Mouse (Mus musculus) intestine, postnatal 0 days (tissue): ENCODE data around the gene Camsap2. TPM values are rescaled to one million over a fixed set of nuclear protein-coding genes. Genes with fewer than 3 reads are reported as not detected.

Source experiments
- ATAC-seq: fragments of 200-750 bp; cut with Nextera tagmentation; 2 replicates; pipeline ENCODE4 v1.8.0; 2017; ENCODE audit warnings: mild to moderate bottlenecking, moderate TSS enrichment, moderate library complexity
- H3K27ac ChIP-seq: fragments of 300-500 bp; sonication (generic); 2 replicates; pipeline ENCODE4 v1.5.1; 2014; ENCODE audit warnings: mild to moderate bottlenecking, low read depth, low read length, moderate library complexity
- H3K27me3 ChIP-seq: fragments of 300-500 bp; sonication (generic); replicated peaks from 2 replicates; pipeline ENCODE4 v1.6.1; 2014; ENCODE audit warnings: low read length, mixed read lengths; ENCODE audit not compliant: control insufficient read depth, insufficient read depth
- H3K36me3 ChIP-seq: fragments of 300-500 bp; sonication (generic); 2 replicates; pipeline ENCODE4 v1.6.1; 2014; ENCODE audit warnings: mild to moderate bottlenecking, moderate library complexity; ENCODE audit not compliant: control insufficient read depth, insufficient read depth
- H3K4me1 ChIP-seq: fragments of 300-500 bp; sonication (generic); replicated peaks from 2 replicates; pipeline ENCODE4 v1.6.1; 2014; ENCODE audit warnings: antibody characterized with exemption, low read length, mixed read lengths; ENCODE audit not compliant: control insufficient read depth, insufficient read depth
- H3K4me2 ChIP-seq: fragments of 300-500 bp; sonication (generic); replicated peaks from 2 replicates; pipeline ENCODE4 v1.6.1; 2014; ENCODE audit warnings: low read depth, mild to moderate bottlenecking, moderate library complexity
- H3K4me3 ChIP-seq: fragments of 300-500 bp; sonication (generic); 2 replicates; pipeline ENCODE4 v1.5.1; 2014; ENCODE audit warnings: low read depth, low read length
- H3K9ac ChIP-seq: fragments of 300-500 bp; sonication (generic); 2 replicates; pipeline ENCODE4 v1.6.1; 2014; ENCODE audit warnings: mild to moderate bottlenecking, low read depth, low read length
- H3K9me3 ChIP-seq: fragments of 300-500 bp; sonication (generic); 2 replicates; pipeline ENCODE4 v1.6.1; 2016; ENCODE audit warnings: mixed run types; ENCODE audit not compliant: control insufficient read depth
- CTCF ChIP-seq: sonication (generic); IDR thresholded peaks from 2 replicates; pipeline ENCODE4 v1.5.1; 2016; ENCODE audit warnings: low read depth, mild to moderate bottlenecking, control low read depth, antibody characterized with exemption, moderate library complexity
- WGBS: fragments of 180-500 bp; shearing (Covaris S2); extraction: QIAGEN DNeasy Blood & Tissue Kit; methylation state at CpG from one replicate; pipeline ENCODE4 v1.1.7; 2014; 5-methylcytosine and 5-hydroxymethylcytosine counted together
- polyA plus RNA-seq: library from polyadenylated mRNA; unstranded; fragments of >200 nt; fragmentation: Nextera tagmentation; extraction: Ambion mirVana; gene quantifications from 2 replicates; pipeline ENCODE4 v1.2.1, GENCODE M21; 2015

The Camsap2 gene
- polyA plus RNA-seq, 1 experiment from 2014 or later: 3.3 TPM

DNA sequence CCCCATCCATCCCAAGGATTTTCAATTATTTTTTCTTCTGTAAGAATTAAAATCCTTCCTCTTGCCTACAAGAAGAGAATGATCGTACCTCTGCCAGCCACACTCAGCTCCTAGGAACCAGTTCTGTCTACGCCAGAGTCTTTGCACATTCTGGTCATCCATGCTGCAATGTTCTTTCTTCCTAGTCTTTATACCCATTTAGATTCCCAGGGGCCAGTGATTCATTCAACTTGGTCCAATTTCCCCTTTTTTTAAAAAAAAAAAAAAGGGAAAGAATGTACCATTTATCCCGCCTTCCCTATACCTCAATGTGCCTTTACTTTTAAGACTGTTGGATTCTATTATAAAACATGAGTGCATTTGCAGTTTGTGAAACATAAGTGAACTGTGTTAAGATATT lies 12.4 kb downstream of the Camsap2 start:
- Histone ChIP-seq H3K27ac (no peak overlapping the region), H3K4me1 (no peaks in the 10 kb centered on the region), H3K4me2 (no peak overlapping the region), H3K9me3 (no peaks in the 10 kb centered on the region), H3K4me3 (no peak overlapping the region), H3K36me3 (no peaks in the 10 kb centered on the region), H3K9ac (no peak overlapping the region), H3K27me3 (no peaks in the 10 kb centered on the region)
- WGBS: 97% methylated on average over 3 of the region's 3 CpGs
- TF ChIP-seq CTCF: no peak
- no peak for ATAC-seq

DNA sequence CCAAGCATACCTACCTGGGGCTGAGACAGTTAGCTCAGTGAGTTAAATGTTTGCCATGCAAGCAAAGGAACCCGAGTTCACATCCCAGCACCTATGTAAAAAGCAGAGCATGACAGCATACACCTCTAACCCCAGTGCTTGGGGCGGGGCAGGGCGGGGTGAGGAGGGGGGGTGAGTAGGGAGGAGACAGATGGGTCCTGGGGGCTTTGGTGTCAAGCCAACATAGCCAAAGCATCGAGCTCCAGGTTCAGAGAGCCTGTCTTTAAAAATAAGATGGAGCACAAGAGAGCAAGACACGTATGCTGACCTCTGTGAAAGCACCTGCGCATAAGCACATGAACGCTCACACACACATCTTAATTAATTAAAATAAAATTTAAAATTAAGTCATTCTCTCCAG lies 12.8 kb downstream of the Camsap2 start:
- no peak overlapping the region for H3K4me3 ChIP-seq
- WGBS: 85% methylated on average over 7 of the region's 7 CpGs
- no peaks in the 10 kb centered on the region for H3K9me3 ChIP-seq
- no peaks in the 10 kb centered on the region for H3K27me3 ChIP-seq
- no peak for ATAC-seq
- no peaks in the 10 kb centered on the region for H3K36me3 ChIP-seq
- no peak overlapping the region for H3K27ac ChIP-seq
- no peak for TF ChIP-seq CTCF
- H3K4me2 ChIP-seq: no peak overlapping the region
- no peak overlapping the region for H3K9ac ChIP-seq
- no peaks in the 10 kb centered on the region for H3K4me1 ChIP-seq

DNA sequence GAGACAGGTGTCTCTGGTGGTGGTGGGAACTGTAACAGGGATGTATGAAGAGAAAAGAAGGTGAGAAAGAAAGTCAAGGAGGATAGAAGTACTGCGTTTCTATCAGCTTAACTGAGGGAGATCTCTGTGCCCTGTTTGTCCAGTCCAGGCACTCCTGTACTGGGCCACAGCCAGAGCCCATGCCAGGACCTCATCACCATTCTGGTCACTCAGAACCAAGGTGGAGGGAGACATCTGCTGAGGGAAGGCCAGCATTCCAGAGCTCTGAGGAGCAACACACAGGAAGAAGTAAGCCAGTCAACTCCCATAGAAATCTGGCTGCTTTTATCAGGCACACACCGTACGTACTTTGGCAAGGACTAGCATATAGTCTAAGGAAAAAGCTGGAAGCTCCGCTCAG lies 14.1 kb downstream of the Camsap2 start:
- WGBS: 94% methylated on average over 4 of the region's 4 CpGs
- no peak for TF ChIP-seq CTCF
- Histone ChIP-seq H3K9me3 (no peaks in the 10 kb centered on the region), H3K36me3 (no peaks in the 10 kb centered on the region), H3K4me1 (no peaks in the 10 kb centered on the region), H3K27me3 (no peaks in the 10 kb centered on the region), H3K27ac (no peak overlapping the region), H3K9ac (no peak overlapping the region), H3K4me2 (no peak overlapping the region), H3K4me3 (no peak overlapping the region)
- ATAC-seq: no peak

DNA sequence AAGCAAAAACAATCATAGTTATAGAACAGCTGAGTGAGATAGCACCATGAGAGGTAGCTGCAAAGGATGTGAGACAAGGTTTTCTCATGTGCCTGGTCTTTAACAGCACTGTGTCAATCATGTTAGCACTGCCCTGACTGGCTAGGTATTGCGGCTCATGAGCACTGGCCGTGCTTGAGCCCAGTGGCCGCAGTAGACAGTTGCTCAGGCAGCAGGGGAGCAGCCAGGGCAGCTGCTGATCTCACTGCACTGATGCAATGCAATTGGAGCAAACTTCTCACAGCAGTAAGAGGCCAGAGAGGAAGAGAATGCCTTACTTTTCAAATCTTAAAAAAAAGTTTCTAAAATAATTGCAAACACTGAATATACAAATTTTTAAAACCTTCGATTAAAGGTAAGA lies 16.5 kb downstream of the Camsap2 start:
- H3K4me3 ChIP-seq: no peak overlapping the region
- no peak overlapping the region for H3K27ac ChIP-seq
- H3K9me3 ChIP-seq: no peaks in the 10 kb centered on the region
- H3K36me3 ChIP-seq: no peaks in the 10 kb centered on the region
- 90% methylated on average over 4 of the region's 4 CpGs for WGBS
- H3K27me3 ChIP-seq: no peaks in the 10 kb centered on the region
- no peak overlapping the region for H3K4me2 ChIP-seq
- ATAC-seq: no peak
- H3K9ac ChIP-seq: no peak overlapping the region
- H3K4me1 ChIP-seq: no peaks in the 10 kb centered on the region; the same call in 1 of the 2 replicates
- no peak for TF ChIP-seq CTCF

DNA sequence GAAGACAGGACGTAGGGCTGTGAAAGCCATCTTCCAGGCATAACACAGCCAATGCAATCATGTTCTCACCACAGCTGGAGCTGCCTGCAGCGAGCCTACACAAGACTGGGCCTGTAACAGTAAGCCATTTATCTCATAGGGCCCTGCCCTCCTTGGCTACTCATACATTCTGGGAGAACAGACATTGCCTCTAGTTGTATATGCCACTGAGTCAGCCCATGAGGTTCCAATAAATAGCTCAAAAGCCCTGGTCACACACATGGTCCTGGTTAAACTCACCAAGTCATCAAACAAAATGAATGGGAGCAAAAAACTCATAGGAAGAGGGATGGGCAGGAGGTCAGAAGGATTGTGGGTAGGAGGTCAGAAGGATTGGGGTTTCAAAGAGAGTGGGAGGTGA lies 17.3 kb downstream of the Camsap2 start:
- H3K27ac ChIP-seq: no peak overlapping the region
- TF ChIP-seq CTCF: no peak
- H3K4me3 ChIP-seq: no peak overlapping the region
- H3K27me3 ChIP-seq: no peaks in the 10 kb centered on the region
- no peak for ATAC-seq
- H3K4me1 ChIP-seq: no peaks in the 10 kb centered on the region; the same call in 1 of the 2 replicates
- 66% methylated on average over 2 of the region's 2 CpGs for WGBS
- 0 out of 2 replicates have a peak, but pooled peaks cover 3% of the 10 kb centered on the region for H3K36me3 ChIP-seq
- H3K4me2 ChIP-seq: no peak overlapping the region
- H3K9me3 ChIP-seq: no peaks in the 10 kb centered on the region
- H3K9ac ChIP-seq: no peak overlapping the region

DNA sequence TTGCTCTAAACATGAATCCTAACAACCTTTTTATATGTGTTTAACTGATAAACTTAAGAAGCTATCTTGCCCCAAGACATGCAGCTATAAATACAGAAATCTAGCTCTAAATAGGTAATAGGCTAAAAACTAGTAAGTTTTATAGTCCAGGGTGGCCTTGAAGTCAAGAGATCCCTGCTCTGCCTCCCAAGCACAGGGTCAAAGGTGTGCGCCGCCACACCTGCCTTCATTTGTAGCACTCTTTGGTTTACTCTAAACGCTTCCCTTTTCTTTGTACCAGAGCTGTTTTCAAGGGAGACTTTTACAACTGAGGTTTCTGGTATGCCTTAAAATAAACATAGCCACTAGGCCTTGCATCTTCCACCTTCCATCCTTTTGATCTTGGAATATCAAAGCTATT lies 18.3 kb downstream of the Camsap2 start:
- H3K4me2 ChIP-seq: no peak overlapping the region
- no peaks in the 10 kb centered on the region for H3K27me3 ChIP-seq
- no peak overlapping the region for H3K9ac ChIP-seq
- no peak for TF ChIP-seq CTCF
- H3K4me1 ChIP-seq: no peaks in the 10 kb centered on the region; the same call in 1 of the 2 replicates
- H3K36me3 ChIP-seq: 0 out of 2 replicates have a peak, but pooled peaks cover 4% of the 10 kb centered on the region
- no peaks in the 10 kb centered on the region for H3K9me3 ChIP-seq
- H3K27ac ChIP-seq: no peak overlapping the region
- 45% methylated on average over 3 of the region's 3 CpGs for WGBS
- peak; percentile 56 for ATAC-seq
- no peak overlapping the region for H3K4me3 ChIP-seq

DNA sequence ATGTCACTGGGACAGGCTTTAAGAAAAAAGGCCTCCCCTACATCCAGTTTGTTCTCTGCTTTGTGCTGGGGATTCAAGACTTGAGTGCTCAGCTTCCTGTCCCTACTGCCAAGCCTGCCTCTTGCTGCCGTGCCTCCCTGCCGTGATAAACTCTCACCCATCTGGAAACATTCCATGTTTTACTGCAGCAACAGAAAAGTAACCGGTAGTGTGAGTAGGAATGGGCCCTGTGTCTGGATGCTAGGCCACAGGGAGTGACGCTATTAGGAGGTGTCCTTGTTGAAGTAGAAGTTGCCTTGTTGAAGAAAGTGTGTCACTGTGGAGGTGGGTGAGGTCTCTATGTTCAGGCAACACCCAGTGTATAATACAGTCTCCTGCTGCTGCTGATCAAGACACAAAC lies 20.0 kb downstream of the Camsap2 start:
- no peak for ATAC-seq
- 15% methylated on average over 4 of the region's 4 CpGs for WGBS
- Histone ChIP-seq H3K36me3 (0 out of 2 replicates have a peak, but pooled peaks cover 4% of the 10 kb centered on the region), H3K27me3 (no peaks in the 10 kb centered on the region), H3K27ac (0 out of 2 replicates have a peak overlapping the region, but pooled peaks have one; percentile 5), H3K4me1 (no peaks in the 10 kb centered on the region; the same call in 1 of the 2 replicates), H3K9ac (no peak overlapping the region), H3K4me2 (no peak overlapping the region; the same call in 1 of the 2 replicates), H3K9me3 (no peaks in the 10 kb centered on the region), H3K4me3 (no peak overlapping the region)
- no peak for TF ChIP-seq CTCF
